16 mouse cellular contexts compared by ENCODE assay signal in genomic region chr16:50478695-50479094, GRCm38 (mm10).
"Had no signal": no experiment of that assay in that cellular context is flagged by ENCODE, and none has a peak within 500 bp of the region (broad histone marks: within the 10 kb centered on the region; RNA-seq: fewer than 3 reads in every experiment).

No protein-coding gene starts in this region.

- H3K27ac ChIP-seq: neural tube, embryonic 12.5 days; neural tube, embryonic 13.5 days; neural tube, embryonic 15.5 days; stomach, embryonic 15.5 days; stomach, postnatal 0 days had no signal

- H3K4me2 ChIP-seq: neural tube, embryonic 12.5 days; neural tube, embryonic 13.5 days; neural tube, embryonic 15.5 days; stomach, embryonic 15.5 days had no signal

- DNase-seq: retina, postnatal 1 day; right cerebral cortex, adult 18-20 months; right cerebral cortex, postnatal 25 days; right cerebral cortex, postnatal 4 days; spleen, adult 18-20 months; thymus, adult 18-20 months; thymus, adult 2 months; thymus, postnatal 14 days; thymus, postnatal 25 days; thymus, postnatal 36 days; thymus, postnatal 4 days had no signal

- H3K36me3 ChIP-seq: neural tube, embryonic 12.5 days; neural tube, embryonic 13.5 days; neural tube, embryonic 15.5 days; stomach, embryonic 15.5 days had no signal

- H3K4me3 ChIP-seq: neural tube, embryonic 12.5 days; neural tube, embryonic 13.5 days; neural tube, embryonic 15.5 days; stomach, embryonic 15.5 days had no signal

- H3K9me3 ChIP-seq: neural tube, embryonic 12.5 days; neural tube, embryonic 13.5 days; neural tube, embryonic 15.5 days; stomach, embryonic 15.5 days had no signal

- H3K27me3 ChIP-seq: neural tube, embryonic 12.5 days; neural tube, embryonic 13.5 days; neural tube, embryonic 15.5 days; stomach, embryonic 15.5 days had no signal

- H3K4me1 ChIP-seq: neural tube, embryonic 12.5 days; stomach, embryonic 15.5 days had no signal

- H3K9ac ChIP-seq: neural tube, embryonic 12.5 days; neural tube, embryonic 13.5 days; neural tube, embryonic 15.5 days; stomach, embryonic 15.5 days had no signal
